Mouse (Mus musculus) adrenal gland, adult 10 weeks (tissue): ENCODE results near the gene Olfr1066. TPM values are rescaled to one million over a fixed set of nuclear protein-coding genes. Genes with fewer than 3 reads are reported as not detected.

Experiments used
- polyA plus RNA-seq: library from polyadenylated mRNA; stranded (reverse); fragments of 350-450 nt; fragmentation: Illumina TruSeq; extraction: RNeasy Lipid Tissue Mini Kit (QIAGEN cat#74804); gene quantifications from one replicate; pipeline ENCODE4 v1.2.3, GENCODE M21; 2014; ENCODE audit warnings: low read depth, low replicate concordance

Gene Olfr1066
- not detected for polyA plus RNA-seq

DNA sequence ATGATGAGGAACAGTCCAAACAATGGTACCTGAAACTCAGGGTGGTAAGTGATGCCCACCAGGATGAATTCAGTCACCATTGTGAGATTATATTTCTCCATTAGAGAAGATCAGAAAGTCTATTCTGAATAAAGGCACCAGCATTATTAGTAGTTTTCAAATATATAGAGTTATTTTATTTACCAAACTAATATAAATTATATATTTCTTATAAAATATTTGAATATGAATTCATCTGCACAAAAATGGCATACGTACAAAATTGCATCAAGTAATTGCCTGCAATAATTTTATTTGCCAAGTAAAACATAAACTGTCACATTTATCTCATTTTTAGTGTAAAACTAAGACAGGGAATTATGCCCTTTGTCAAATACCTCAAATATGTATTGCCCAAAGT lies at the start of gene Olfr1066:
TSS of gene Olfr1066 (minus strand) at position 101 of the 400 bp plus-strand sequence.

DNA sequence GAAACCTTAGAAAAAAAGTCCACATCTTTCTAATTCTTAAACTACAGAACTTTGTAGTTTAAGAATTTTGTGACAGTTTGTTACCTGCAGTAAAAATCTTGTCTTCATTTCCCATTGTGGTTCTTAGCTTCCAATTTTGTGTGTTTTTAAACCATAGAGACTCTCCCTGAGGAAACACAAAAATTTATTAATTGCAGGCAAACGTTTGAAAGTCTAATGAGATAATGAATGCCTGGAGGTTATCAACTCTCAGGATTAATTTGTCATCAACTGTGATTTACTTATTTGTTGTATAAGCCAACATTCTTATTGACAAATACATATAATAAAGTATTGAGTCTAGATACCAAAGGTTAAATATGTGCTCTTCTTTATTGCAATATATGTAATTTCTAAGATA lies 31.2 kb upstream of the Olfr1066 start, which contains the start of gene Olfr228:
TSS of gene Olfr228 (minus strand) at position 101 of the 400 bp plus-strand sequence.

DNA sequence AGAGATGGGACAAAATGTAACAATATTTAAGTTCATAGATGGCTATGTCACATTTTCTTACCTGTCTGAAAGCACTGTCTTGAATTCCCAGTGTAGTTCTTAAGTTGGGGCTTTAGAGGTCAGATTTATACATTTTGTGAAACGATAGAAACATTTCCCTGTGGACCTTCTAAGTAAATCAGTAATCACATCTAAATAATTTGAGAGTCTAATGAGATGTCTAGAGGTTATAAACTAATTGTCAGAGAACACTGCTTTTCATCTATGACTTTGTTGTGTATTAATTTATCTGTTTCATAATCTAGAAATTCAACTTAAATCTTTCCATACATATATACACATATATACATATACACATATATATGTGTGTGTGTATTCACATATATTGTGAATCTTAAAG lies 5.6 kb downstream of the Olfr1066 start, which contains the start of gene Olfr1065:
TSS of gene Olfr1065 (minus strand) at position 101 of the 400 bp plus-strand sequence.

DNA sequence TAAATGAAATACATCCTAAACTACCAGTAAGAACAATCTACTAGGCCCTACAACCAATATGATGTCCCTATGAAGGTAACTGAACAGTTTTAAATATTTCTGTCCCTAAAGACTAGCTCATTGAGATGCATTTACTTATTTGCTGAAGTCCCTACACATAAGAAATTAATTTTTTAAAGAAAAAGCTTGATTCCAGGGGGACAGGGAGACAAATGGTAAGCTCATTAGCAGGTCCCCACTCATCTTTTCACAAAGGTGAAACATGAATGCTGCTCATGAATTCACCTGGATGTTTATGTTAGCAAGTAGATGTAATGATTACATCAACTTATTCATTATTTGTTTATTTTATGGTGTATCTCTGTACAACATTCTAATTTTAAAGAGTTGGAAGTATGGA lies 29.4 kb downstream of the Olfr1066 start, which contains the start of gene Olfr1062:
TSS of gene Olfr1062 (minus strand) at position 101 of the 400 bp plus-strand sequence.

DNA sequence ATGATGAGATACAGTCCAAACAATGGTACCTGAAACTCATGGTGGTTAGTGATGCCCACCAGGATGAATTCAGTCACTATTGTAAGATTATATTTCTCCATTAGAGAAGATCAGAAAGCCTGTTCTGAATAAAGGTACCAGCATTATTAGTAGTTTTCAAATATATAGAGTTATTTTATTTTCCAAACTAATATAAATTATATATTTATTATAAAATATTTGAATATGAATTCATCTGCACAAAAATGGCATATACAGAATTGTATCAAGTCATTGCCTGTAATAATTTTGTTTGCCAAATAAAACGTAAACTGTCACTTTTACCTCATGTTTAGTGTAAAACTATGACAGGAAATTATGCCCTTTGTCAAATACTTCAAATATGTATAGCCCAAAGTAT lies 42.1 kb downstream of the Olfr1066 start, which contains the start of gene Olfr1061:
TSS of gene Olfr1061 (minus strand) at position 101 of the 400 bp plus-strand sequence.

Other genes starting within 250 kb of the Olfr1066 start
- not detected for gene Olfr1046, start 237.0 kb downstream of the Olfr1066 start, polyA plus RNA-seq
- gene Olfr1047, start 224.9 kb downstream of the Olfr1066 start, polyA plus RNA-seq: not detected
- gene Olfr1048, start 216.0 kb downstream of the Olfr1066 start, polyA plus RNA-seq: not detected
- not detected for gene Olfr1049, start 197.9 kb downstream of the Olfr1066 start, polyA plus RNA-seq
- gene Olfr1051, start 177.2 kb downstream of the Olfr1066 start, polyA plus RNA-seq: not detected
- not detected for gene Olfr1052, start 163.8 kb downstream of the Olfr1066 start, polyA plus RNA-seq
- not detected for gene Olfr1053, start 141.0 kb downstream of the Olfr1066 start, polyA plus RNA-seq
- gene Olfr1054, start 120.8 kb downstream of the Olfr1066 start, polyA plus RNA-seq: not detected
- gene Olfr1055, start 106.0 kb downstream of the Olfr1066 start, polyA plus RNA-seq: not detected
- not detected for gene Olfr1056, start 93.8 kb downstream of the Olfr1066 start, polyA plus RNA-seq
- gene Olfr1057, start 77.9 kb downstream of the Olfr1066 start, polyA plus RNA-seq: not detected
- gene Olfr1058, start 67.7 kb downstream of the Olfr1066 start, polyA plus RNA-seq: not detected
- not detected for gene Olfr1061, start 42.2 kb downstream of the Olfr1066 start, polyA plus RNA-seq
- gene Olfr1062, start 29.5 kb downstream of the Olfr1066 start, polyA plus RNA-seq: not detected
- gene Olfr1065, start 5.7 kb downstream of the Olfr1066 start, polyA plus RNA-seq: not detected
- not detected for gene Olfr228, start 31.1 kb upstream of the Olfr1066 start, polyA plus RNA-seq
- not detected for gene Olfr1076, start 52.2 kb upstream of the Olfr1066 start, polyA plus RNA-seq
- gene Olfr1079, start 86.2 kb upstream of the Olfr1066 start, polyA plus RNA-seq: not detected
- not detected for gene Olfr1080, start 102.0 kb upstream of the Olfr1066 start, polyA plus RNA-seq
- not detected for gene Olfr1082, start 142.7 kb upstream of the Olfr1066 start, polyA plus RNA-seq
- gene Olfr1084, start 183.5 kb upstream of the Olfr1066 start, polyA plus RNA-seq: not detected
- gene Olfr1085, start 205.8 kb upstream of the Olfr1066 start, polyA plus RNA-seq: not detected
- not detected for gene Olfr1086, start 223.8 kb upstream of the Olfr1066 start, polyA plus RNA-seq
- not detected for gene Olfr1087, start 242.1 kb upstream of the Olfr1066 start, polyA plus RNA-seq